Mouse (Mus musculus): ENCODE measurements around the gene Nedd4. TPM values are rescaled to one million over a fixed set of nuclear protein-coding genes. Genes with fewer than 3 reads are reported as not detected.

The Nedd4 gene
- total RNA-seq, 2 experiments from 2014 or later: 288 to 318 TPM

- DNase-seq (ENCODE audit: low spot score in 2 of 2): no peak
Observed at GRCm38 (mm10) chr9:72782121-72782520, 120.0 kb downstream of the Nedd4 start.

DNA sequence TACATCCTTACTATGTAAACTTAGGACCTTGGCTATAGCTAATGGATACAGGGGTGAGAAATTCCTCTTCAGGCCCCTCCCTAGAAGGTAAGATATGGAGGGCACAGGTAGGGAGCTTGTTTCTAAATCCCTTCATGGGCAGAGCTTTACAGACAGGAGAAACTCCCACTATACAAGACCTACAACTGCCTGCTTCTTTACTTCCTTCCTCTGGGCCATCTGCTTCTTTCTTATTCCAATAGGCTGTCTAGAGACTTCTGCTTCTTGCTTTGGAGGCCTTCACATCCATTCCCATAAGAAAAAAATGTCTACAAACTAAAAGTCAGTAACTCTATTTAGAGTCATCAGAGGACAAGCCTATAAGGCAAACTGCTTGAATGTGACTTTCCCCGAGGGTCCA is 125.6 kb downstream of the Nedd4 start:
- no peak for DNase-seq (ENCODE audit: low spot score in 2 of 2)

- no peak for DNase-seq (ENCODE audit: low spot score in 2 of 2)
Observed at GRCm38 (mm10) chr9:72790530-72791212, 128.5 kb downstream of the Nedd4 start.

DNA sequence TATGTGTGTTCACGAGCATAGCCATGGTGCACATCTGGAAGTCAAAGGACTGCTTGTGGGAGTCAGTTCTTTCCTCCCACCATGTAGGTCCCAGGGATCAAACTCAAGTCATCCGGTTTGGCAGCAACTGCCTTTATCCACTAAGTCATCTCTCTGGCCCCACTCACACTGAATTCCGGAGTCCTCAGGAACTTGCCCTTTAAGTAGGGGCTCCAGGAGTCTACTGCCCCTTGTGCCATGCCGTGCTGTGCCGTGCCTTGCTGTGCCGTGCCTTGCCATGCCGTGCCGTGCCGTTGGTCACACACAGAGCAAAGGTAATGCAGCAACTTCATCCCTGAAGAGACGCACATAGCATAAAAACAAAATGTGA is 129.1 kb downstream of the Nedd4 start:
- DNase-seq (ENCODE audit: low spot score in 2 of 2): no peak

DNA sequence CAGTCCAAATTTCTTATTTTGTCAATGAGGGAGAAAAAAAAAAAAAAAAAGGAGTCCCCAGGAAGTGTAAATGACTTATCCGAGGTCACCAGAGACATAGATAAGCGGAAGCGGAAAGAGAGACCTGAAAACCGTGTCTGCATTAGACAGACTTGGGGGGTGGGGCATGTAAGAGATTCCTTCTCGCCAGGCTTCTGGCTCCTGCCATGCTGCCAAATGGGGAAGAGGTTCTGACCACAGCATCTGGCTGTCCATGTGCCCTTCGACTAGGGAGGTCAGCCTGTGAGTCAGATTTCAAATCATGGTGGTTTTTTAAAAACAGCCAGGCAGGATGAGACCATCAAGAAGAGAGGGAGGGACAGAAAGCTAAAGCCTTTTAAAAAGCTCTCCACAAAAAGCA is 129.5 kb downstream of the Nedd4 start:
- DNase-seq (ENCODE audit: low spot score in 2 of 2): no peak

DNA sequence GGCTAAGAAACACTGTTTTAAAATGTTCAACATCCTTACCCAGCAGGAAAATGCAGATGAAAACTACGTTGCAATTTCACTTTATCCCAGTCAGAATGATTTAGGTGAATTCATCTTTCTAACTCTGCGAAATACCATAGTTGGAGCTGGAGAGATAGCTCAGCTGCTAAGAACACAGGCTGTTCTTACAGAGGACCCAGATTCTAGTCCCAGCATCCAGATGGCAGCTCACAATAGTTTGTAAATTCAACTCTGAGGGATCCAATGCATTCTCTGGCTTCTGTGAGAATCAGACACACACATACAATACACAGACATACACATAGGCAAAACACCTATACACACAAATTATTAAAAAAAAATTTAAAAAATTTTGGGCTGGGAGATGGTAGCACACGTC is 133.1 kb downstream of the Nedd4 start:
- DNase-seq (ENCODE audit: low spot score in 2 of 2): peak in 1 of 2 experiments; percentile 35

- no peak for DNase-seq (ENCODE audit: low spot score in 2 of 2)
Observed at GRCm38 (mm10) chr9:72797136-72797621, 135.0 kb downstream of the Nedd4 start.

Other genes starting within 250 kb of the Nedd4 start
- gene Mns1, start 224.3 kb upstream of the Nedd4 start, total RNA-seq (2021): 1 to 10 TPM; 1.3 to 3.0 TPM
- 10 to 100 TPM in 1 of 2 experiments, 1 to 10 TPM in 1; 9.1 to 10.8 TPM for gene Tex9, start 170.1 kb upstream of the Nedd4 start, total RNA-seq (2021)
- 10 to 100 TPM; 25.3 to 26.1 TPM for gene Rfx7, start 130.1 kb upstream of the Nedd4 start, total RNA-seq (2021)
- gene Prtg, start 144.5 kb downstream of the Nedd4 start, total RNA-seq (2021): 1 to 10 TPM in 1 of 2 experiments, under 1 TPM in 1; 0.90 to 1.0 TPM

All from layer of hippocampus, postnatal 14 days (tissue).